Mouse (Mus musculus) lung, adult 2 months (tissue): ENCODE results near the gene Zfp983.
"Not testable (repeated sequence)": the region's sequence is repeated elsewhere in the genome, so short reads cannot be mapped to it uniquely, and the experiment has no call there.

Source experiments
- CTCF ChIP-seq: fragments of 200-500 bp; IDR thresholded peaks from 2 replicates; pipeline ENCODE4 v1.5.1; 2011; ENCODE audit warnings: mild to moderate bottlenecking, low read length, control low read depth; ENCODE audit not compliant: insufficient read depth
- POLR2A ChIP-seq: fragments of 200-500 bp; IDR thresholded peaks from 2 replicates; pipeline ENCODE4 v1.6.1; 2011; ENCODE audit warnings: low read depth, mild to moderate bottlenecking, control low read depth, low read length, borderline replicate concordance; ENCODE audit errors: extremely low read depth

DNA sequence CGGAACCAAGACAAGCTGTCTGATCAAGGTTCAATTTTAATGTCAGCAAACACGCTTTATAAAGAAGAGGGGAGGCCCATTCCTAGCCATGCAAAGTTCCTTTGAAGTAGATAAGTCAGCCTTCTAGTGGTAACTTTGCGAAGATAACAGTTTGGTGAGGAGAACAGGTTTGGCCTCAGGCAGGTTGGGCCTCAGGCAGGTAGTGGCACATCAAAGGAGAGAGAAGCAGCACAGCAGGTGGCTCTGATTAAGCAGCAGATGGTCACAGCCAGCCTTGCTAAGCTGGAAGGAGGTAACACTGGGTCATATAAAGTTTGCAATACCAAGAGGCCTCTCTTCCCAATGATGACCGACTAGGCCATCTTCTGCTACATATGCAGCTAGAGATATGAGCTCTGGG, 14.7 kb upstream of the Zfp983 start:
- not testable (repeated sequence) for TF ChIP-seq CTCF, POLR2A
